8 mouse cellular contexts compared by ENCODE assay signal in the genomic region with DNA sequence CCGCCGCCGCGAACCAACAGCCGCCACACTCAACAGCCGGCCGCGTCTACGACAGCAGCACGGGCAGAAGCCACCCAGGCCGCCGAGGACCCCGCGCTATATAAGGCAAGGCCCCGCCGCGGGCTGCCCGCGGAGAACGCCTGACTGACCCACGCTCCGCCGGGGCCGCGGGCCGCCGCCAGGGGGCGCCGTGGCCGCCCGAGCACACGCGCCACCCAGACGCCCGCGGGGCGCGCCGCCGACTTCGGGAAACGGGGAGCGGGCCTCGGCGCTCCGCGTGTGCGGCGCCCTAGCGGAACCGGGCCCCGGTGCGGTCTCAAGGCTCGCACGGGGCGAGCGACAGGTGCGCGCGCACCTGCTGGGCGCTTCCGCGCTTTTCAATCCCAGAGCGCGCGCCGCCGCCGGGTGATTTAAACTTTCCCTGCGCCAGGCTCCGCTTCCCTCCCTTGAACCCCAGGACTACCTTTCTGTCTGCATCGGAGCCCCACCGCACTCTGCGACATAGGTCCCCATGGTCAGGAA. TPM values are rescaled to one million over a fixed set of nuclear protein-coding genes. Genes with fewer than 3 reads are reported as not detected.
DNase-seq lines count a peak whose midpoint lies in the region; ATAC-seq lines count a peak whose summit lies in the region.

A gene (minus strand): TSS at position 153 of the 522 bp plus-strand sequence.

- no peaks in the 10 kb centered on the region for H3K9me3 ChIP-seq in heart, embryonic 14.5 days (ENCODE audit: control insufficient read depth, low read length)
- H3K9me3 ChIP-seq in liver, embryonic 12.5 days (replicated peaks) = no peaks in the 10 kb centered on the region

- peak; percentile 97 for ATAC-seq in heart, embryonic 14.5 days (ENCODE audit: insufficient number of reproducible peaks, insufficient read depth, low FRiP score, low read depth)
- ATAC-seq in liver, embryonic 12.5 days = peak; percentile 100

- peak within 1 kb of the TSS; percentile 65 to 93 for H3K4me3 ChIP-seq in heart, embryonic 14.5 days (ENCODE audit: control insufficient read depth in 1 of 2, insufficient read depth in 1 of 2, low read depth in 1 of 2, low read length in 2 of 2)
- peak within 1 kb of the TSS; percentile 92 for H3K4me3 ChIP-seq in liver, embryonic 12.5 days

- no peaks in the 10 kb centered on the region for H3K27me3 ChIP-seq in heart, embryonic 14.5 days (ENCODE audit: control insufficient read depth, insufficient read depth, low read length)
- H3K27me3 ChIP-seq in liver, embryonic 12.5 days (replicated peaks) = peaks cover 7% of the 10 kb centered on the region; the same call in 1 of the 2 replicates
- no peaks in the 10 kb centered on the region for H3K27me3 ChIP-seq in splenic B cell, adult 2 months (ENCODE audit: control insufficient read depth, insufficient read depth, low read length, poor library complexity, severe bottlenecking)

- H3K4me2 ChIP-seq in heart, embryonic 14.5 days (ENCODE audit: low read length) = peak within 1 kb of the TSS; percentile 87
- H3K4me2 ChIP-seq in liver, embryonic 12.5 days = peak within 1 kb of the TSS; percentile 86

- peak within 1 kb of the TSS; percentile 90 for H3K9ac ChIP-seq in heart, embryonic 14.5 days (ENCODE audit: low read length)
- H3K9ac ChIP-seq in liver, embryonic 12.5 days = peak within 1 kb of the TSS; percentile 93

- H3K36me3 ChIP-seq in heart, embryonic 14.5 days (ENCODE audit: control insufficient read depth, insufficient read depth, low read length) = peaks cover 8% of the 10 kb centered on the region
- H3K36me3 ChIP-seq in liver, embryonic 12.5 days = peaks cover 8% of the 10 kb centered on the region
- 0 out of 2 replicates have a peak, but pooled peaks cover 2% of the 10 kb centered on the region for H3K36me3 ChIP-seq in splenic B cell, adult 2 months (ENCODE audit: control insufficient read depth, insufficient read depth, low read length, poor library complexity, severe bottlenecking)

- under 1% methylated on average over 56 of the region's 74 CpGs for WGBS in heart, embryonic 14.5 days
- under 1% methylated on average over 71 of the region's 74 CpGs for WGBS in liver, embryonic 12.5 days (ENCODE audit: insufficient replicate concordance)

- DNase-seq in CD8-positive naive resting alpha-beta T cell, adult 2 months (ENCODE audit: low read depth in 2 of 2, low spot score in 2 of 2) = peak; percentile 88 to 92
- peak; percentile 86 for DNase-seq in c-Kit-negative CD71-positive TER-119-positive erythroid progenitor cells, embryonic 14.5 days (ENCODE audit: low read depth, low spot score)
- DNase-seq in fibroblast of lung, adult 2 months (ENCODE audit: low read depth) = peak; percentile 46
- peak; percentile 95 for DNase-seq in kidney, postnatal 14 days
- peak; percentile 95 for DNase-seq in naive thymus-derived CD4-positive, alpha-beta T cell, adult 2 months (ENCODE audit: low read depth)
- DNase-seq in splenic B cell, adult 2 months (ENCODE audit: low read depth, low spot score) = peak; percentile 93

- H3K4me1 ChIP-seq in heart, embryonic 14.5 days (ENCODE audit: control insufficient read depth in 2 of 2, insufficient read depth in 2 of 2, low read length in 2 of 2) = peaks cover 0 to 17% of the 10 kb centered on the region in 2 experiments; a peak in 2 of 4 replicates
- peaks cover 22% of the 10 kb centered on the region for H3K4me1 ChIP-seq in liver, embryonic 12.5 days

- H3K27ac ChIP-seq in heart, embryonic 14.5 days (replicated peaks in 1 of 2; ENCODE audit: control insufficient read depth in 1 of 2, insufficient read depth in 1 of 2, low read depth in 2 of 2, low read length in 2 of 2) = peak within 1 kb of the TSS; percentile 90 to 97
- H3K27ac ChIP-seq in liver, embryonic 12.5 days = peak within 1 kb of the TSS; percentile 94

RNA-seq across cellular contexts. Expression of the gene that starts here (rescaled TPM):
- 16.9 and 17.3 TPM in 2 replicates for polyA plus RNA-seq in heart, embryonic 14.5 days (2014; fragmentation: Nextera tagmentation; extraction: Ambion mirVana)
- polyA plus RNA-seq in liver, embryonic 12.5 days (2016; fragmentation: Nextera tagmentation; extraction: Ambion mirVana) = 26.5 and 28.4 TPM in 2 replicates

Comparison
In these comparisons a context has a peak if more than half of its experiments do, and no peak if none do; other contexts are left out.
1. Peak in every context shown above with its lines: DNase-seq, ATAC-seq, H3K4me3 ChIP-seq and H3K27ac ChIP-seq.